Mouse (Mus musculus) CH12.LX (cell line): ENCODE data around the gene Egfl8. TPM values are rescaled to one million over a fixed set of nuclear protein-coding genes. Genes with fewer than 3 reads are reported as not detected.

Experiments
- DNase-seq: peaks from one replicate; pipeline ENCODE4 v3.0.0-alpha.2; 2013; ENCODE audit errors: extremely low read depth
- H3K27ac ChIP-seq: 2 replicates; pipeline ENCODE4 v1.5.1; 2012; ENCODE audit warnings: low read depth, mild to moderate bottlenecking, control low read depth, moderate library complexity; ENCODE audit not compliant: insufficient read depth
- H3K27me3 ChIP-seq: replicated peaks from 2 replicates; pipeline ENCODE3; 2012; ENCODE audit warnings: inconsistent platforms
- H3K36me3 ChIP-seq, 2 experiments: replicated peaks in 1 of 2; 2 replicates each; pipeline versions ENCODE3 to v1.6.1; 2012; ENCODE audit warnings: inconsistent platforms in 1 of 2, low read length in 1 of 2, mild to moderate bottlenecking in 1 of 2, mixed read lengths in 1 of 2, moderate library complexity in 1 of 2; ENCODE audit not compliant: control insufficient read depth in 1 of 2, insufficient read depth in 1 of 2
- H3K4me1 ChIP-seq, 2 experiments: 2 replicates each; pipeline ENCODE4 v1.6.1; 2012; ENCODE audit warnings: inconsistent platforms in 1 of 2, moderate library complexity in 1 of 2; ENCODE audit not compliant: insufficient read depth in 2 of 2, control insufficient read depth in 1 of 2
- H3K4me2 ChIP-seq: 2 replicates; pipeline ENCODE4 v1.6.1; 2012; ENCODE audit warnings: low read depth, mild to moderate bottlenecking, control low read depth; ENCODE audit not compliant: poor library complexity, insufficient read depth, severe bottlenecking
- H3K4me3 ChIP-seq, 3 experiments: fragments of 150-350 bp in 1 of 3; sonication (generic) in 1 of 3; replicated peaks in 1 of 3; 2 replicates each; pipeline versions ENCODE3 to v1.5.1; 2011 to 2012; ENCODE audit warnings: low read depth in 2 of 3, low read length in 2 of 3, mild to moderate bottlenecking in 2 of 3, moderate library complexity in 2 of 3, control low read depth in 1 of 3, improper control_type of control experiment in 1 of 3, inconsistent platforms in 1 of 3, mixed read lengths in 1 of 3; ENCODE audit not compliant: poor library complexity in 1 of 3
- H3K79me2 ChIP-seq: replicated peaks from 2 replicates; pipeline ENCODE4 v1.6.1; 2012; ENCODE audit warnings: mild to moderate bottlenecking, moderate library complexity; ENCODE audit not compliant: control insufficient read depth, poor library complexity, insufficient read depth, severe bottlenecking; ENCODE audit errors: extremely low read depth
- H3K9ac ChIP-seq: 2 replicates; pipeline ENCODE4 v1.6.1; 2012; ENCODE audit warnings: low read depth, mild to moderate bottlenecking, control low read depth, moderate library complexity; ENCODE audit not compliant: insufficient read depth
- H3K9me3 ChIP-seq: replicated peaks from 2 replicates; pipeline ENCODE3; 2012; ENCODE audit warnings: low read length, inconsistent platforms, mixed read lengths
- BHLHE40 ChIP-seq: IDR thresholded peaks from 2 replicates; pipeline ENCODE4 v1.6.1; 2011; ENCODE audit warnings: mild to moderate bottlenecking, low read depth, low read length, improper control_type of control experiment
- CHD1 ChIP-seq: IDR thresholded peaks from 2 replicates; pipeline ENCODE4 v1.6.1; 2012; ENCODE audit warnings: low read depth, low read length, improper control_type of control experiment, inconsistent platforms
- CHD2 ChIP-seq: IDR thresholded peaks from 2 replicates; pipeline ENCODE4 v1.6.1; 2011; ENCODE audit warnings: low read length, improper control_type of control experiment
- CTCF ChIP-seq, 2 experiments: IDR thresholded peaks in 1 of 2; conservative IDR thresholded peaks in 1 of 2; 2 replicates each; pipeline ENCODE4 v1.5.1; 2011 to 2012; ENCODE audit warnings: low read depth in 2 of 2, low read length in 2 of 2, improper control_type of control experiment in 1 of 2, inconsistent platforms in 1 of 2, mild to moderate bottlenecking in 1 of 2, moderate library complexity in 1 of 2
- E2F4 ChIP-seq: IDR thresholded peaks from 2 replicates; pipeline ENCODE4 v1.6.1; 2011; ENCODE audit warnings: low read depth, low read length, improper control_type of control experiment; ENCODE audit not compliant: insufficient replicate concordance
- EP300 ChIP-seq: IDR thresholded peaks from 2 replicates; pipeline ENCODE4 v1.6.1; 2011; ENCODE audit warnings: low read length, improper control_type of control experiment
- ETS1 ChIP-seq: conservative IDR thresholded peaks from 2 replicates; pipeline ENCODE4 v1.6.1; 2012; ENCODE audit warnings: low read depth, mild to moderate bottlenecking, inconsistent platforms, low read length, improper control_type of control experiment, moderate library complexity
- GABPA ChIP-seq: IDR thresholded peaks from 2 replicates; pipeline ENCODE4 v1.6.1; 2012; ENCODE audit warnings: low read depth, low read length, improper control_type of control experiment, inconsistent platforms; ENCODE audit not compliant: insufficient replicate concordance
- HCFC1 ChIP-seq: IDR thresholded peaks from 2 replicates; pipeline ENCODE4 v1.6.1; 2012; ENCODE audit warnings: low read depth, mild to moderate bottlenecking, inconsistent platforms, low read length, improper control_type of control experiment
- IRF4 ChIP-seq: IDR thresholded peaks from 2 replicates; pipeline ENCODE4 v1.6.1; 2014; ENCODE audit warnings: low read depth, mild to moderate bottlenecking, inconsistent platforms, low read length, improper control_type of control experiment
- JUND ChIP-seq: conservative IDR thresholded peaks from 2 replicates; pipeline ENCODE4 v1.6.1; 2011; ENCODE audit warnings: low read depth, low read length, improper control_type of control experiment
- MAFK ChIP-seq: IDR thresholded peaks from 2 replicates; pipeline ENCODE4 v1.6.1; 2011; ENCODE audit warnings: low read length, improper control_type of control experiment; ENCODE audit not compliant: insufficient replicate concordance
- MAX ChIP-seq: IDR thresholded peaks from 2 replicates; pipeline ENCODE4 v1.6.1; 2011; ENCODE audit warnings: low read length, improper control_type of control experiment
- MAZ ChIP-seq: IDR thresholded peaks from 2 replicates; pipeline ENCODE4 v1.6.1; 2012; ENCODE audit warnings: low read depth, mild to moderate bottlenecking, inconsistent platforms, low read length, improper control_type of control experiment, moderate library complexity
- MEF2A ChIP-seq: IDR thresholded peaks from 2 replicates; pipeline ENCODE4 v1.6.1; 2014; ENCODE audit warnings: low read depth, mild to moderate bottlenecking, inconsistent platforms, low read length, improper control_type of control experiment, borderline replicate concordance
- MXI1 ChIP-seq: IDR thresholded peaks from 2 replicates; pipeline ENCODE4 v1.6.1; 2011; ENCODE audit warnings: mild to moderate bottlenecking, low read depth, low read length, improper control_type of control experiment
- NELFE ChIP-seq: IDR thresholded peaks from 2 replicates; pipeline ENCODE4 v1.6.1; 2011; ENCODE audit warnings: low read depth, low read length, improper control_type of control experiment
- PAX5 ChIP-seq: IDR thresholded peaks from 2 replicates; pipeline ENCODE4 v1.6.1; 2012; ENCODE audit warnings: low read length, inconsistent platforms, mixed read lengths
- POLR2AphosphoS2 ChIP-seq: IDR thresholded peaks from 2 replicates; pipeline ENCODE4 v1.6.1; 2011; ENCODE audit warnings: low read depth, low read length, improper control_type of control experiment
- SIN3A ChIP-seq: IDR thresholded peaks from 2 replicates; pipeline ENCODE4 v1.6.1; 2012; ENCODE audit warnings: low read length, improper control_type of control experiment, inconsistent platforms
- SMC3 ChIP-seq: IDR thresholded peaks from 2 replicates; pipeline ENCODE4 v1.6.1; 2011; ENCODE audit warnings: low read depth, low read length, improper control_type of control experiment
- TBP ChIP-seq: conservative IDR thresholded peaks from 2 replicates; pipeline ENCODE4 v1.6.1; 2011; ENCODE audit warnings: low read depth, low read length, improper control_type of control experiment
- TCF12 ChIP-seq: IDR thresholded peaks from 2 replicates; pipeline ENCODE4 v1.6.1; 2014; ENCODE audit warnings: low read depth, mild to moderate bottlenecking, inconsistent platforms, low read length, improper control_type of control experiment
- UBTF ChIP-seq: IDR thresholded peaks from 2 replicates; pipeline ENCODE4 v1.6.1; 2012; ENCODE audit warnings: low read depth, mild to moderate bottlenecking, inconsistent platforms, low read length, improper control_type of control experiment, moderate library complexity
- ZKSCAN1 ChIP-seq: IDR thresholded peaks from 2 replicates; pipeline ENCODE4 v1.6.1; 2012; ENCODE audit warnings: low read depth, inconsistent platforms, low read length, improper control_type of control experiment, borderline replicate concordance
- ZMIZ1 ChIP-seq: IDR thresholded peaks from 2 replicates; pipeline ENCODE4 v1.6.1; 2012; ENCODE audit warnings: low read depth, mild to moderate bottlenecking, inconsistent platforms, low read length, improper control_type of control experiment
- ZNF384 ChIP-seq: IDR thresholded peaks from 2 replicates; pipeline ENCODE4 v1.6.1; 2012; ENCODE audit warnings: low read depth, low read length, improper control_type of control experiment, inconsistent platforms
- dilution Hi-C: fragments of 300-500 bp; cut with MboI; formaldehyde crosslinking; loops from 2 replicates; pipeline ENCODE4 v1.14.3; 2020; ENCODE audit warnings: low sequenced_read_pairs; ENCODE audit not compliant: extremely low pct_unique_long_range_greater_than_20kb, extremely low pct_ligation_motif_present
- in situ Hi-C: fragments of 300-500 bp; cut with MboI; formaldehyde crosslinking; loops from 3 replicates; pipeline ENCODE4 v1.14.3; 2019; ENCODE audit warnings: low sequenced_read_pairs, low pct_ligation_motif_present, low pct_unique_long_range_greater_than_20kb, mixed read lengths
- polyA plus RNA-seq: library from polyadenylated mRNA; unstranded; fragments of >175 nt; gene quantifications from 2 replicates; pipeline ENCODE4 v1.2.1, GENCODE M21; 2012; ENCODE audit warnings: low read depth; ENCODE audit not compliant: insufficient read length
- total RNA-seq, 2 experiments: library from RNA; depleted of rRNA; stranded (reverse); fragments of 300-350 nt in 1 of 2; fragments of >200 nt in 1 of 2; gene quantifications; 2 replicates each; pipeline ENCODE4 v1.2.3; 2012 to 2014

Gene Egfl8
- total and polyA plus RNA-seq, 3 experiments, result not detected

- Histone ChIP-seq H3K27me3 (peaks cover 6% of the 10 kb centered on the region), H3K79me2 (no peaks in the 10 kb centered on the region; the same call in 1 of the 2 replicates), H3K4me1 (peaks cover 0 to 15% of the 10 kb centered on the region in 2 experiments; a peak in 2 of 4 replicates), H3K9me3 (no peaks in the 10 kb centered on the region), H3K36me3 (no peaks in the 10 kb centered on the region), H3K4me3 (no peak overlapping the region), H3K4me2 (no peak overlapping the region), H3K9ac (no peak overlapping the region), H3K27ac (no peak overlapping the region)
- TF ChIP-seq MAZ (no peak), MEF2A (no peak), IRF4 (no peak), GABPA (no peak), NELFE (no peak), PAX5 (no peak), SMC3 (no peak)
- DNase-seq, result no peak
- dilution Hi-C loops, result no loop called here
- in situ Hi-C loops, result no loop called here
Measured at GRCm38 (mm10) chr17:34585121-34585520, 30.6 kb downstream of the Egfl8 start.

- in situ Hi-C loops, result no loop called here
- dilution Hi-C loops, result no loop called here
Measured at GRCm38 (mm10) chr17:34583819-34584218, 32.0 kb downstream of the Egfl8 start.

GRCm38 (mm10) chr17:34583397-34583796, 32.4 kb downstream of the Egfl8 start:
- Histone ChIP-seq H3K9me3 (no peaks in the 10 kb centered on the region), H3K27me3 (peaks cover 8% of the 10 kb centered on the region), H3K27ac (no peak overlapping the region), H3K4me3 (no peak overlapping the region), H3K79me2 (no peaks in the 10 kb centered on the region; the same call in 1 of the 2 replicates), H3K36me3 (no peaks in the 10 kb centered on the region), H3K4me1 (peaks cover 0 to 12% of the 10 kb centered on the region in 2 experiments; a peak in 2 of 4 replicates), H3K4me2 (no peak overlapping the region), H3K9ac (no peak overlapping the region)
- TF ChIP-seq ZMIZ1 (no peak), UBTF (no peak), ZKSCAN1 (no peak), MAX (no peak), PAX5 (no peak), SMC3 (no peak), BHLHE40 (no peak), POLR2AphosphoS2 (no peak), JUND (no peak), TBP (no peak), SIN3A (no peak), MAFK (no peak), MXI1 (no peak), TCF12 (no peak)
- no peak for DNase-seq
- in situ Hi-C loops (no loop called here), dilution Hi-C loops (no loop called here)

More at GRCm38 (mm10) chr17:34583819-34584218, 32.0 kb downstream of the Egfl8 start:
- no peak for TF ChIP-seq NELFE
- no peak for TF ChIP-seq MXI1
- TF ChIP-seq MAZ, result no peak
- no peak for TF ChIP-seq ETS1
- TF ChIP-seq CHD1, result no peak
- no peak for TF ChIP-seq EP300
- no peak for TF ChIP-seq E2F4
- no peak for TF ChIP-seq CHD2
- TF ChIP-seq ZNF384, result no peak
- TF ChIP-seq CTCF (conservative IDR thresholded peaks at IDR 0.05 in 1 of 2, IDR thresholded peaks at IDR 0.05 in 1 of 2; ENCODE audit: low read depth in 2 of 2, low read length in 2 of 2), result no peak
- TF ChIP-seq HCFC1, result no peak
- no peak for TF ChIP-seq MEF2A
- H3K79me2 ChIP-seq, result no peaks in the 10 kb centered on the region; the same call in 1 of the 2 replicates
- H3K4me3 ChIP-seq, result no peak overlapping the region
- H3K36me3 ChIP-seq, result no peaks in the 10 kb centered on the region
- no peaks in the 10 kb centered on the region for H3K9me3 ChIP-seq
- no peak overlapping the region for H3K9ac ChIP-seq
- H3K27ac ChIP-seq, result no peak overlapping the region
- DNase-seq, result no peak
- H3K4me1 ChIP-seq, result peaks cover 0 to 14% of the 10 kb centered on the region in 2 experiments; a peak in 2 of 4 replicates
- no peak overlapping the region for H3K4me2 ChIP-seq
- H3K27me3 ChIP-seq, result peaks cover 8% of the 10 kb centered on the region
